ENCODE assay signal across 13 mouse cellular contexts in the genomic region with DNA sequence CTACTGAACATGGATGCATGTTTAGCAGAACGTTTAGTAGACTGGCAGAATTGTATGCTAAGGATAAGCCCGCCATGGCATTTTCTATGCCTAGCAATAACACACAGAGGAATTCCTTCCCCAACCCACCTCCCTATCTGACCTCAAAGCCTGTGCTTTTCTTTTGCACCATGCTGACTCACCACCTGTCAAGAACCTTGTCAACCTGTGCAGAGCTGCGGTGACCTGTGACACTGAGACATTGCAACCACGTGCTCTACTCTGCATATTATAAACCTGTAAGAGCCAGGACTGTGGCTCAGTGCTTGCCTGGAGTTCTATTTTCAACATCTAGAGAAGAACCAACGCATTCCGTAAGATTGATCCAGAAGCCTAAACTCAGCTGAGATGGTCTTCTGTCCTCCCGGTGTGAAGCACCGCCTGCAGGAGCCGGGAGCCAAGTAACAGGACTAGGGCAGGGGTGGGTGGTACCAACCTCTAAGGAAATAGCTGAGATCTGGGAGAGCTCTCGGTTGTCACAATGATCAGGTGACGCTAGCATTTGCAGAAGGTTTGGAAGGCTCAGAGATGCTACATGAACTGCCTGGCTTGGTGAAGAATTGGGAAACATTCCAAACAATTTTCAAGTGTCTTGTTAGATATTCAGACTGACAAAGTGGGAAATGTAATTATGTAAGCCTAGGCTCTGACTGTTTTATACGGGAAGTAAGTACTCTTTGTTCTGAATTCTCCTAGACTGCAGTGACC. TPM values are rescaled to one million over a fixed set of nuclear protein-coding genes. Genes with fewer than 3 reads are reported as not detected.
A peak's percentile ranks its signal among the peaks of the same experiment; 100 is the strongest.
DNase-seq lines count a peak whose midpoint lies in the region; ATAC-seq lines count a peak whose summit lies in the region.
"Had no signal": no experiment of that assay in that cellular context is flagged by ENCODE, and none has a peak within 500 bp of the region (broad histone marks: within the 10 kb centered on the region; RNA-seq: fewer than 3 reads in every experiment).

No protein-coding gene starts in this region.

- H3K4me3 ChIP-seq in heart, embryonic 13.5 days: no peak overlapping the region
- H3K4me3 ChIP-seq in hindbrain, embryonic 10.5 days: no peak overlapping the region
- no peak overlapping the region for H3K4me3 ChIP-seq in neural tube, embryonic 15.5 days (replicated peaks)

- intact Hi-C loops in heart, postnatal 25 days (cut with DNase I): loop anchor here (5.0 kb wide), 2 partner anchors 35 to 40 kb away; no protein-coding TSS in a partner anchor

- H3K36me3 ChIP-seq in heart, embryonic 13.5 days: no peaks in the 10 kb centered on the region
- no peaks in the 10 kb centered on the region for H3K36me3 ChIP-seq in hindbrain, embryonic 10.5 days
- no peaks in the 10 kb centered on the region for H3K36me3 ChIP-seq in neural tube, embryonic 15.5 days

- DNase-seq in heart, postnatal 25 days (ENCODE audit: low spot score): no peak
- peak; percentile 55 for DNase-seq in right cerebral cortex, adult 18-20 months
- no peak for DNase-seq in right cerebral cortex, postnatal 25 days
- peak; percentile 24 to 50 for DNase-seq in cerebellum, postnatal 14 days
- no peak for DNase-seq in layer of hippocampus, postnatal 10 days (ENCODE audit: low spot score in 2 of 2)
- DNase-seq in hindbrain, embryonic 10.5 days (ENCODE audit: low spot score): no peak
- DNase-seq: gastrocnemius, postnatal 25 days; liver; lung, postnatal 4 days had no signal

- H3K27ac ChIP-seq in heart, embryonic 13.5 days (replicated peaks): peak overlapping the region; percentile 29
- H3K27ac ChIP-seq in hindbrain, embryonic 10.5 days: no peak overlapping the region
- no peak overlapping the region for H3K27ac ChIP-seq in neural tube, embryonic 15.5 days (replicated peaks)

- peaks cover 74% of the 10 kb centered on the region for H3K4me1 ChIP-seq in heart, embryonic 13.5 days
- peaks cover 12% of the 10 kb centered on the region for H3K4me1 ChIP-seq in hindbrain, embryonic 10.5 days (replicated peaks)
- H3K4me1 ChIP-seq in neural tube, embryonic 15.5 days: 0 out of 2 replicates have a peak, but pooled peaks cover 8% of the 10 kb centered on the region

- 40% methylated on average over 12 of the region's 12 CpGs for WGBS in heart, embryonic 13.5 days
- 78% methylated on average over 12 of the region's 12 CpGs for WGBS in hindbrain, embryonic 10.5 days
- 77% methylated on average over 12 of the region's 12 CpGs for WGBS in neural tube, embryonic 15.5 days

- no peak overlapping the region for H3K9ac ChIP-seq in heart, embryonic 13.5 days
- no peak overlapping the region for H3K9ac ChIP-seq in neural tube, embryonic 15.5 days (replicated peaks)

- no peaks in the 10 kb centered on the region for H3K9me3 ChIP-seq in heart, embryonic 13.5 days
- H3K9me3 ChIP-seq in hindbrain, embryonic 10.5 days: no peaks in the 10 kb centered on the region
- no peaks in the 10 kb centered on the region for H3K9me3 ChIP-seq in neural tube, embryonic 15.5 days (replicated peaks)

- no peaks in the 10 kb centered on the region for H3K27me3 ChIP-seq in heart, embryonic 13.5 days (replicated peaks)
- H3K27me3 ChIP-seq in hindbrain, embryonic 10.5 days (ENCODE audit: insufficient read depth, poor library complexity, severe bottlenecking): no peaks in the 10 kb centered on the region
- H3K27me3 ChIP-seq in neural tube, embryonic 15.5 days (replicated peaks): no peaks in the 10 kb centered on the region
- H3K27me3 ChIP-seq: CH12.LX had no signal

- no peak overlapping the region for H3K4me2 ChIP-seq in heart, embryonic 13.5 days
- H3K4me2 ChIP-seq in neural tube, embryonic 15.5 days: no peak overlapping the region

- no peak for ATAC-seq in heart, embryonic 13.5 days (ENCODE audit: extremely low read depth, insufficient number of reproducible peaks, low FRiP score, low TSS enrichment)
- no peak for ATAC-seq in neural tube, embryonic 15.5 days (ENCODE audit: low FRiP score)

RNA-seq across cellular contexts. Expression of gene Gipc2, which starts 18.8 kb away (rescaled TPM):
- 3.2 and 4.6 TPM in 2 replicates for polyA plus RNA-seq in heart, embryonic 13.5 days (2015; fragmentation: Nextera tagmentation; extraction: Ambion mirVana)
- 1 to 10 TPM; 3.6 to 4.0 TPM for total RNA-seq in heart, postnatal 25 days (2021)
- 1 to 10 TPM; 1.3 to 2.8 TPM for total RNA-seq in layer of hippocampus, postnatal 10 days (2021)
- polyA plus RNA-seq in hindbrain, embryonic 10.5 days (2016; fragmentation: Nextera tagmentation; extraction: Ambion mirVana): 2.6 and 2.9 TPM in 2 replicates
- polyA plus RNA-seq in neural tube, embryonic 15.5 days (2015; fragmentation: Nextera tagmentation; extraction: Ambion mirVana): 11.4 and 19.3 TPM in 2 replicates
- total RNA-seq: monocyte, adult 5-6 weeks had no signal

Comparison
In these comparisons a context has a peak if more than half of its experiments do, and no peak if none do; other contexts are left out.
1. DNase-seq: peak in right cerebral cortex, adult 18-20 months (single experiment) and cerebellum, postnatal 14 days (2 of 2); none in heart, postnatal 25 days (single experiment), right cerebral cortex, postnatal 25 days (single experiment), layer of hippocampus, postnatal 10 days (0 of 2) and hindbrain, embryonic 10.5 days (single experiment).